Mouse (Mus musculus) bone marrow macrophage, adult 2 months (primary cell): ENCODE results near the gene Clec2i.
"Not testable (repeated sequence)": the region's sequence is repeated elsewhere in the genome, so short reads cannot be mapped to it uniquely, and the experiment has no call there.

ENCODE experiments used
- CTCF ChIP-seq: IDR thresholded peaks from 2 replicates; pipeline ENCODE4 v1.5.1; 2012; ENCODE audit warnings: low read depth, mild to moderate bottlenecking, low read length, moderate library complexity
- POLR2A ChIP-seq: IDR thresholded peaks from 2 replicates; pipeline ENCODE4 v1.6.1; 2012; ENCODE audit warnings: mild to moderate bottlenecking, low read depth, low read length, borderline replicate concordance

GRCm38 (mm10) chr6:128840669-128841068, 46.7 kb upstream of the Clec2i start:
- not testable (repeated sequence) for TF ChIP-seq POLR2A, CTCF
